Mouse (Mus musculus): ENCODE data around the gene Eno1.

GRCm38 (mm10) chr4:150238433-150239086 lies 2.0 kb downstream of the Eno1 start:
- TF ChIP-seq CTCF (IDR thresholded peaks at IDR 0.05; ENCODE audit: low read depth): no peak
- TF ChIP-seq EP300 (IDR thresholded peaks at IDR 0.05; ENCODE audit: low read depth): no peak

Measured in liver, embryonic 14.5 days (tissue).